Mouse (Mus musculus) cerebral cortex, adult 2 months (tissue): Measurements from ENCODE around the gene E2f1.

Source experiments
- WGBS: fragments of 180-500 bp; shearing (Covaris S2); methylation state at CpG from one replicate; pipeline ENCODE4 v1.1.7; 2018; 5-methylcytosine and 5-hydroxymethylcytosine counted together

E2f1 gene

DNA sequence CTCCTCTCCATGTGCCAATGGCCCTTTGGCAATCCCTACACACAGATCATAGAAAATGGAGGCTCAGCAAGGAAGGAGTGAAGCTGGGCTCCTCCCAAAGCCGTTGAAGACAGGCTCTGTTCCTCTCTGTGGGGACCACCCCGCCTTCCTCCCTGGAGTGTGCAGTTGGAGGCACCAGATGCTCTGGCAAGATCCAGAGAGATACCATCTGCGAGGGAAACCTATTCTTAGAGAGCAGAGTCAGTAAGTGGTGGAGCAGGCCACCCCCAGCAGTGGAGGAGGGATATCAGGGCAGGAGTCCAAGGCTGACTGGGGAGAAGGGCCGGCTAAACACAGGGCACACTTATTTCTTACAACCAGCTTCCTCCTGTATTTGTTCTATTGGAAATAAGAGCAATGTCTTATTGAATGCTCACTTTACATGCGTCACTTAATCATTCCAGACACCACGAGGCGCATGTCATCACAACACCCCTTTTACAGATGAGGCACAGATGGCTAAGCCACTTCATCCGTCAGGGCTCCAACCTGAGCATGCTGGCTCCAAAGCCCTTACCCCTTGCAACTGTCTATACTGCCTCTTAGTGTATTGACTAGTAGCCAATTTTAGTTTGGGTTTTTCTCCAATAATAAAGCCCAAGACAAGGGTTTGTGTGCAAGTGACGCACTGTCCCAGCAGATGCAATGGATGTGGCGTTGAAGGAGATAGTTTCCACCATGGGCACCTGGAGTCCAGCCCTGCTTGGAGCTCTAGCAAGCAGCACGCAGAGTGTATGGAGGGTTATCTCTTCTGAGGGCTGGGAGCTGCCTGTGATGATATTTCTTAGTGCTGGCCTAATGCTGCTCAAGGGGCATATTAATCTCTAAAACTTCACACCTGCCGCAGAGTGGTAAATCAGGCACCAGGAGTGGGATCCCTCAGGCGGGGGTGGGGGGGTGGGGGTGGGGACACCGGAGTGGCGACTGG is 14.5 kb upstream of the E2f1 start:
- 32% methylated on average over 15 of the region's 15 CpGs for WGBS

DNA sequence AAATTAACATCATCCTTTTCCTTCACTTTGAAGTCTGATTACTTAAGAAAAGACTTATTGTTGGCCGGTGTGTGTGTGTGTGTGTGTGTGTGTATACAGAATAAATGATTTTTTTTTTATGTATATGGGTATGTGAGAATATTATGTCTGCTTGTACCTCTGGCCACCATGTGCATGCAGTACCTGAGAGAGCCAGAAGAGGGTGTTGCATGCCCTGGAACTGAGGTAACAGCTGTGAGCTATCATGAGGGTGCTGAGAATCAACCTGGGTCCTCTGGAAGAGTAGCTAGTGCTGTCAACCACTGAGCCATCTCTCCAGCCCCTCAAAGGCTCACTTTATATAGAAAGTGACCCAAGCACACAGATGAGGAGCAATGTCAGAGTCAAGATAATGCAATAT is 11.7 kb upstream of the E2f1 start:
- WGBS, result 69% methylated on average over 1 of the region's 1 CpGs

DNA sequence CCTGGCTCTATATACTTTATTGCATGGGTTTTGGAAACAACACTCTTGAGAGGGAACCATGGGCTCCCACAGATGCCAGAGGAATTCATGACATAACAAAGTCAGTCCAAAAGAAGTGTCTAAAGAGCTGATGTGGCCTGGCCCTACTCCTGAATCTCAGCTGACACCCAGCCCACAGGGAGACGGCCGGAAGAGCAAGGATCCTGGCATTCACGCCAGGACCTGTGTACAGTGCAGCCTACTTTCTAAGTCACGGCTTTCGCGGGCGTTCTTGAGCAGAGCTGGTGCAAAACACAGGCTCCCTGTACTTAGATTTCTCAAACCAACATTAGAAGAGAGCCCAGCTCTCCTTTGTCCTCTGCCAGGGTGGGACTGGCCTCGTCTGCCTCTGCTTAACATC is 10.9 kb upstream of the E2f1 start:
- WGBS, result 50% methylated on average over 8 of the region's 8 CpGs

DNA sequence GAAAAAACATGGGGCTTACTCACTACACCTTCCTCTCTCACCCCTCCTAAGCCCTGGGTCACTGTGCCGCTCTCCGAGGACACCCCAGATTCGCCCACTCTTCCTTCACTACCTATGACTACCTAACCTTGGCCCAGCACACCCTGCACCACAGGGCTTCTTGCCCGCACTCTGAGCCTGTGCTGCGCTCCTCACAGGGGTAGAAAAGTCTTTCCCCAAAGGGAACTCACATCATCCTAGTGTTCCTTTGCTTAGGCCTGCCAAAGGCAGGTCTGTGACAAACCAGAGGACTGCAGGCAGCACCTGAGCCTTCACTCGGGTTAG is 8.0 kb upstream of the E2f1 start:
- WGBS, result 92% methylated on average over 6 of the region's 6 CpGs

DNA sequence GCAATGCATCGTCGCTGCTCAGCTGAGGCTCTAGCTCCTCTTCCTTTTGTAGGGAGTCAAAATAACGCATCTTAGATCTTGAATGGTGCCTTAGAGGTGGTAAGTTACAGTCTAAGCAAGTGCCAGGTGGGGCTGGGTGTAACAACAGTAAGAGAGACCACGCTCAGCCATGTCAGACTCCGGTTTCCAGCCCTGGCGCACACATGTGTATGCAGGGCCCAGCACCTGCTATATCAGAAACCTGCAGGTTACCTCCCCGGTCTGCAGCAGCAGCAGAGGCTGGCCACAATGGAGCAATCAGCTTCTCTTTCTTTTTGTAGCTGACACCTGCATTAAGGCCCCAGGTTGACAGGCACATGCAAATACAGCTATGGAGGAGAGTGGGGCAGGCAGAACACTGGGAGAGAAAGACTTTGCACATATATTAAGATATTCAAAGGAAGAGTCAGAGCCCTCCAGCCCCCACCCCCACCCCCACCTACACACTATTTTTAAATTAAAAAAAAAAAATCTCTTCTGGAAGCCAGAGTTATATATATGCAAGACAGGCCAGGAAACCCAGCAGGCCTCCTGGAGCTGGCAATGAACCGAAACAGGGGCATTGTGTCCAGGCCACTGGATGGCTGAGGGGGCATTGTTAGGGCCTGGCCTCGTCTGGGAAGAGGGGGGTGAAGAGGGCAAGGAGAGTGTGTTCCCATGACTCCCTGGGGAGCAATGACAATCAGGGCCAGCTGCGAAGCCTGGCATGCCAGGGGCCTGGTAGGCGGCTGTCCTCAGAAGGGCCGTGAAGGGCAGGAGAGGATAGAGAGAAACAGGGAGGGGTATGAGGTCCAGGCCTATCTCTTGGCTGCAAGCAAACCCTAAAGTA is 7.4 kb upstream of the E2f1 start:
- 66% methylated on average over 12 of the region's 12 CpGs for WGBS

DNA sequence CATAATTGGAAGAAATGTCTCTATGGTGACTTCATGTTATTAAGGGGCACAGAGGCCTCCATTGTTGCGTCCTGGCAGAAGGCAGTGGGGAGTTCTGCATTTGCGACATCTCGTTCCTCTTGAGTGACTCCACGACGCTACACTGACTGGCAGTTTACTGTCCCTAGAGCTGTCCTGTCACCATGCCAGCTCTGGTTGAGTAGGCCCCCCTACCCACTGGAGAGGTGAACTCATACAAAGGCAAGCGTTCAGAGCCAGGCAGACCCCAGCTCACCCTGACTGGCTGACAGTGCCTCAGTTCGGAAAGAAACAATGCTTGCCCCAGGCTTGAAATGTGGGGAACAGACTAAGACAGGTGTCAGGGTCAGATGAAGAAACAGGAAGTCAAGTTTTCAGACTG is 4.6 kb upstream of the E2f1 start:
- 65% methylated on average over 7 of the region's 7 CpGs for WGBS

DNA sequence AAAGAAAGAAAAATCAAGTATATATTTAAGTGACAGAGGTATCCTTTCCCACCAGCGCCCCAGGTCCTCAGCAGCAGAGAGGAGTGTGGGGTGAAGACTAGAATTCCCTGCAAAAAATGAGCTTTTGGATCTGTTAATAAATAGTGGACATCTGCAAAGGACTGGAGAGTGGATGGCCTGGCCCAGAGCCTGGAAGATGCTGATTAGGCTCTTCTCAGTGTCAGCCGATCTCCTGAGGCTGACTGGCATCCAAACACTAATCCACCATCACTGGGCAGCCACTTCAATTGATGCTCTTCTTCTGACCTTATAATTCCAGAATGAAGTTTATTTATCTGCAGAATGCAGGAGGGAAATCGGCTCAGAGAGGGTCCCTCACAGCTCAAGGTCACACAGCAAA is 3.3 kb upstream of the E2f1 start:
- 83% methylated on average over 3 of the region's 3 CpGs for WGBS

DNA sequence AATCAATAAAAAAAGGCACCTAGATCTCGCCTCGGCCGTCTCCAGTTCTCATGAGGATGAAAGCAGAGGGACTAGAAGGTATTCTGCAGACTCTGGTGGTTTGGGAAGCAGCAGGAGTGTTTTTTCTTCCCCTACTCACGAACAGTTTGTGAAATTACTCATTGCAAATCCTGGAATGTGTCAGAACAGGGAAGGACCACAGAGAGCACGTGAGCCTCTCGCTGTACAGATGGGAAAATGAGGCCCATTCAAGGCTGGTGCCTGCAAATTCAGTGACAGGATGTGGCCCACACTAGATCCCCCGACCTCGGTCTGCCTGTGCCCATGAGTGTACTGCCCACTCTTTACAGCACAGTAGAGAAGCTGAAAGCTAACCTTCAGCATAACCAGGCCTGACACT is 2.3 kb upstream of the E2f1 start:
- WGBS, result 61% methylated on average over 8 of the region's 8 CpGs

DNA sequence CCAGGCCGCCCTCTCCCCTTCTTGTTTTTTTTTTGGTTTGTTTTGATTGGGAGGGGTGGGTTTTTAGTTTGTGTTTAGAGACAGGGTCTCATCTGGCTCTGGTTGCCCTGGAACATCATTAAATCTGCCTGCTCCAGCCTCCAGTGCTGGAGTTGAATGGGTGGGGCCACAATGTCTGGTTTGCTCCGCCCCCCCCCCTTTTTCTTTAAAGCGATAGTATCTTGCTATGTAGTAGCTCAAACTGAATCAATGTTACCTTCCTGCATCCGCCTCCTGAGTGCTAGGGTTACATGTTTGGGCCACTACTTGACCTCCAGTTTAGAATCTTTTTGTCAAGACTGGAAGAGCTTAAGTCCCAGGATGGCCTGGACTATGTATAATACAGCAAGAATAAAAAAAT is 1.6 kb upstream of the E2f1 start:
- 90% methylated on average over 4 of the region's 4 CpGs for WGBS

DNA sequence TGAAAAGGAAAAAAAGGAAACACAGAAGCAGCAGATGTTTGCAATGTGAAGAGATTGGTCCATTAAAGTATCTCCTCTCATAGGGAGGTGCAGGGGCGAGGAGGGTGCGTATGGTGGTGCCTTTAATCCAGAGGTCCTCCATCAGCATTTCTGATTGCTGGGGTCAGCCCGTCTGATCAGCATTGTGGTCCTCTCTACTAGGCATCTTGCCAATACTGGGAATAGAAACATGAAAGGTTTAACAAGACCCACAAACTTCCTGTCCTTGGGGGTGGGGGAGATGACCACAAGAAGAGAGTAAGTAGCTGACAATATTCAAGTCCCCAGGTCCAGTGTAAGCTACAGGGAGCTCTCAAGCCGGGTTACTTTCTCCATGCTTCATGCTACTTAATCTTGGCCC is 974 bp upstream of the E2f1 start:
- 69% methylated on average over 4 of the region's 4 CpGs for WGBS

DNA sequence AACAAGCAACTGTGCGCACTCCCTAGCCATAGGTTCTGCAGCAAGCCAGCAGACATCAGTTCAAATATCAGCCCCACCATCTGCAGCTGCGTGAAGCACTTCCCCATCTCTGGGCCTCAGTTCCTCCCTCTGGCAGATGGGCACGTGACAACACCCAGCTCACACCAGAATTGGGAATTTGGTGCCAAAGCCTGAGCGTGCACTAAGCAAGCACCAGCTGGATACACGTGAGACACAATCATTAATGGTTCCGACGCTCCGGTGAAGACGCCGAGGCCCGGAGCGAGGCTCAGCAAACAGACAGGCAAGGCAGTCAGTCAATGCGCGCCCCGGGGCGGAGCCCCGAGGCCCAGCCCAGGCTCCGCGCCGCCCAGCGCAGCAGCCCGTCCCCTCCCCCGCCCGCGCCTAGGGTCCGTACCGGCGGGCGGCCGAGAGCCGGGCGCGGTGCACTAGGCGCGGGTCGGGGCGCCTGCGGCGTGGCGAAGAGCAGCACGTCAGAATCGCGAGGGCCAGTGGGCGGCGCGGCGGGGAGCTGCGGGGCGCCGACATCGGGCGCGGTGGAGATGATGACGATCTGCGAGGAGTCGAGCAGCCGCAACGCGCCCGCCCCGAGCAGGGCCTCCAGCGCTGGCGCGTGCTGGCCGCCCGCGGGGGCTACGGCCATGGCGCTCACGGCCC is 482 bp downstream of the E2f1 start:
- WGBS, result 1% methylated on average over 65 of the region's 70 CpGs

DNA sequence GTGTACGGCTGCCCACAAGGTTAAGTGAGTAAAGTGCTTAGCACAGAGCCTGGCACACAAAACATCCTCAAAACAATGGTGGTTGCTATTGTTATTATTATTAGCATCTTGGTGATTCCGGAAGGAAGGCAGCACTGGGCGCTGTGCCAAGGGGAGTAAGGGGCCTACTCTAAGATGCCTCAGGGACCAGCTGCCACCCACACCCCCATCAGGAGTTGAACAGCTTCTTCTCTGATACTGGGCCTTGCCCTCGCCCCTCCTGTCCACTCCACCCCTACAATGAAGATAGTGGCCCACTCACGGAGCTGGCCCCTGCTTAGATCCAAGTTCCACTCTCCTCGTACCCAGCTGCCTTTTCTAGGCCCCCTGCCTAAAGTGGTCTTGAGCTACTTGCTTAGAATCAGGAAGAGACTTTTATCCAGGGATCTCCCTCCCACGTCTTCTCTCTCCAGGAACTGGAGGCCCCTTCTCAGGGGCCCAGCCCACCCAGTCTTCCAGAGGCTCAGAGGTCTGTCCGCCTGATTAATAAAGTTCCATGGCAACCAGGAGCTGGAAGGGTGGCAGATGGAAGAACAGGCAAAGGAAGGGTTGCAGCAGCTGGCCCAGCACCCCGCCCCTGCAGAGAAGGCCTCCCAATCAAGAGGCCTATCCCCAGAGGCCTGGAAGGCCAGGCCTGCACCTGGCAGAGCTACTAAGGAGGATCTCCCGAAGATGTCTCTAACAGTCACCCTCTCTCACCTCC is 1.2 kb downstream of the E2f1 start:
- WGBS, result 43% methylated on average over 10 of the region's 10 CpGs

DNA sequence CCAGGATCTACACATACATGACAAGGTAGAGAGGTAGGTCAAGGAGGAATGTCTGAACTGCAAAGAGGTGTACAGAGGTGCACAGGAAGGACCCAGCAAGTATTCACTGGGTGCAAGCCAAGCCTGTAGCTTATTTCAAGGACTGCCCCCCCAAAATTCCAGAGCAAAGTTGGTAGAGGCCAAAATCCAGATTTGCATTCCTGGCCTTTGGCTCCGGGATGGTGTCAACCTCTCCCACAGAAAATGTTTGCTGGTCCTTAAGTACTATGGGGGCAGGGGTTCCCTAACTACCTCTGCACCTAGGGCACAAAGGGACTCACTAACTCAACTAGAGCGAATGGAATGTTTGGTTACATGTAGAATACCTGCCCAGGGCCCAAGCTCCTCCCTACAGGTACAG is 1.9 kb downstream of the E2f1 start:
- 87% methylated on average over 2 of the region's 2 CpGs for WGBS

DNA sequence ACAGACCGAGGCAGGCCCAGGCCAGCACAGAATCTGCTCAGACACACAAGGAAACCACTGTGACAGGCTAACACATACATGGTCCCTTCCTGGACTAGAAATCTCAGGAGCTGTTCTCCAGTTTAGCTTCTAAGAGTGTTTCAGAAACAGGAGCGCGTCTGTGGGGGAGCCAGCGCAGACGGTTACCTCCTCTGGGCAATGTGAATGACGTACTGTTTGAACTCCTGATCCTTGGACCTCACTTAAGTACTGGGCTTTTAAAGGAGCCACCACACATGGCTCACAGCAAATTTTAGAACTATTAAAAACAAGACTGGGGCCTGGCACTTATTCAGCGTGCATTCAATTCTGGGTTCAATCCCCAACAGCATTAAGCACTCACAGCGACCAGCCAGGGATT is 3.1 kb downstream of the E2f1 start:
- WGBS, result 79% methylated on average over 8 of the region's 8 CpGs

DNA sequence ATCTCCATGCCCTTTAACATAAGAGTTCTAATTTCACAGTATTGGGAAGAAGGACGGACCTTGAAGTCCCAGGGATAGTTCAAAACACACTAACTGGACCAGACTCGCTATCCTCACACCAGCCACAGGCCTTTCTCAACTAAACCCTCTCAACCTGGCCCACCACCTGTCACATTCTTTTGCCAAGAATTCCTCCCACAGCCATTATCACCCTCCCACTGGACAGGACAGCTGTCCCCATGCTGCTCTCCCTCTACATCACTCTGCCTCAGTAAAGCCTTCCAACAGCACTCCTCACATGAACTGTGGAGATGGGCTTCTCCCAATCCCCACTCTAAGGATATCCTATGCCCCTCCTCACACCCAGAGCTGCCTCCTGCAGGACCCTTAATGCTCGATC is 4.1 kb downstream of the E2f1 start:
- 75% methylated on average over 3 of the region's 3 CpGs for WGBS

DNA sequence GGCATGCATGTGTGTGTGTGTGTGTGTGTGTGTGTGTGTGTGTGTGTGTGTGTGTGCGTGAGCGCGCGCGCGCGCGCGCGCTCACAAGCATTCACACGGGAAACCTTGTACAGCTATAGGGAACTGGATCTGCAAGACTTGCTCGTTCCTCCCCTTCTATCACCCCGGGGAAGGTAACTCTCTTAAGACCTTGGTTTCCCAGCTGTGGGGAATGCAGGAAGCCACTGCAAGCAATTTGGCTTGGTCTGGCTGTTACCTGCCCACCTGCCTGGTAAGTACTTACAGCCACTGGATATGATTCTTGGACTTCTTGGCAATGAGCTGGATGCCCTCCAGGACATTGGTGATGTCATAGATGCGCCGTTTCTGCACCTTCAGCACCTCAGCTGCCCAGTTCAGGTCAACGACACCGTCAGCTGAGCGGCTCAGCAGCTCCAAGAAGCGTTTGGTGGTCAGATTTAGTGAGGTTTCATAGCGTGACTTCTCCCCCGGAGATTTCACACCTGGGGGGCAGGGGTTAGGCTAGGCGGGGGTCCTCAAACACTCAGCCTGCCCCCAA is 6.0 kb downstream of the E2f1 start:
- 94% methylated on average over 22 of the region's 22 CpGs for WGBS

DNA sequence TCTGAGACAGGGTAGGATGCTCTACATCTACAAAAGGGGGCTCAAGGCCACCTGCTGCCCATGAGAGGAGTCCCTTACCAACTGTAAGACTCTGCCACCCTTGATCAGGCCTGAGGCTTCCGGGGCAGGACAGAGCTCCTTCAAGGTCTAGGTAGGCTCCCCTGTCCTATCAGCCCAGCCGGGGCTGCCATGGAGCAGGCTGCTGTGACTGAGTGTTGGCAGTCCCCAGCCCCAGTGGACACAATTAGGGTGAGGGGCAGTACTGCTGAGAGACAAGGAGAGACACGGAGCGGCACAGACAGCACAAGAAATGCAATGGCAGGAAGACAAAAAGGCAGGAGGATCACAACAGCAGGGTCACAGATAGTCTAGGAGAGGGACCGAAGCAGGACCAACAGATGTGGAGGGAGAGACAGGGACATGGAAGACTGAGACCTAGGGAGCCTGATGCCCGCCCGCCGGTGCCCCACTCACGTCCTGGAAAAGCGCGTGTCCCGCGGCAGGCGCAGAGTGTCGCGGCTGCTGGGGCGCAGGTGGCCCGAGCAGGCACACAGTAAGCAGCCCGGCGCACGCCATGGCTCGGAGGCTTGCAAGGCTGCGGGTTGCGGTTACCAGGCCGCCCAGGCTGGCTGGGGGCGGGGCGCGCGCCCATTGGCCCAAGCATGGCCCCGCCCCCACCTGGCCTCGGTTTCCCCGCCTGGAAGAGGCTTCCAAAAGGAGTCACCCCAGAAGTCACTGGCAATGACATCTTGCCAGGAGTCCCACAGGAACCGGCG is 11.2 kb downstream of the E2f1 start, which contains the start of gene Necab3:
Gene Necab3 (minus strand): TSS at position 627 of the 776 bp plus-strand sequence.
- 8% methylated on average over 33 of the region's 34 CpGs for WGBS

DNA sequence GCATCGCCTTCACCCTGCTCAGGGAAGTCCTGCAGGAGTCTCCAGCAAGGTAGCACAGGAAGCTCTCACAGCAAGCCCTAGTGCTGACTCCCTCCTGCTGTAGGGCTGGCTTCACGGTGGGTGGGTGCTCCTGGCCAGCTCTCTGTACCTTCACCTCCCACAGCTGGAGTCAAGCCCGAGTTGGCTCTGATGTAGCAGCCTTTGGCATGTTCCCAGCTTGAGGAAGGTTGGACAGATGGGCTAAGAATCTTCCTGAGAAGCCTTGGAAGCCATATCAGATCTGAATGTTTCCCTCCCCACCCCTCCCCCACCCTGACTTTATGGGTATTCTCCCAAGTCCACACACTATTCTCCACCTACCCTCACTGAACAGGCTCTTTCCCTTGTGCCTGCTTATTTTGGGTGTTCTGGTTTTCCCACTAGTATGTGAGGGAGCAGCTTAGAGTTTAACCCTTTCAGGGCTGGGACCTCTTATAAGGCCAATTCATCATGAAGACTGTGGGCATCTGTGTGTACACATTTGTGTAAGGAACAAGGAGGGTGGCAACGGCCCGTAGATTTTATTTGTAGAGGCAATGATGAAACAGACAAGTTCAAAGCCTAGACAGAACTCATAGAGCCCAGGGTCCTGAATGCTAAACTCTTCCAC is 12.4 kb downstream of the E2f1 start:
- WGBS, result 40% methylated on average over 5 of the region's 5 CpGs

DNA sequence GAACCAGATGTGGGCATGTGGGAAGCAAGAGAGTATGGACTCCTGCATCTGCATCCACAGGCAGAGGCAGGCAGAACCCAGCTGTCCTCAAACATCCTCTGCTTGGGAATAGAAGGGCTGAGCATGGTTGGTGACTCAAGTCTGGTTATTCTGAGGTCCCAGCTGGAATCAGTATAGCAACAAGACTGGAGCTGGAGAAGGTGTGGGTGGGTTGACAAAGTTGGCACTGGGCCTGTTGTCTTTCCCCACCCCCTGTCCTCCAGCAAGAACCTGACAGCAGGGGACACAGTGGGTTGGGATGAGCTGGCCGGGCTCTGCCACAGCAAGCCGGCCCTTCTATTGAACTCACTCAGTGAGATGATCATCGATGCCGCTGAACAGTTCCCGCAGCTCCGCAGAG is 14.5 kb downstream of the E2f1 start:
- 34% methylated on average over 6 of the region's 6 CpGs for WGBS

DNA sequence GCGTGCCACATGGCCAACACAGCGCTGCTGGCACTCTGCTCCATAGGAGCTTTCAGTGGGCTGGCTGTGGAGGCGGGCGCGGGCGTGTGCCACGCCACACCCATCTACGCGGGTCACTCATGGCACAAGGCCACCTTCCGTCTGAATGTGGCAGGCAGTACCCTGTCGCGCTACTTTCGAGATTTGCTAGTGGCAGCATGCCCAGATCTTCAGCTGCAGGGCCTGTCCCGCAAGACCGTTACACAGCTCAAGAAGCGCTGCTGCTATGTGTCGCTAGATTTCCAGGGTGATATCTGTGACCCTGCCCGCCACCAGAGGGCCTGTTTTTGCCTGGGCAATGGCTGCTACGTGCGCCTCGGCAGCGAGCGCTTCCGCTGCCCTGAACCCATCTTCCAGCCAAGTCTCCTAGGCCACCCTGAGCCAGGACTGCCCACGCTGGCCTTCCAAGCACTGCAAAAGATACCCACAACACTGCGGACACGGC is 17.2 kb downstream of the E2f1 start:
- WGBS, result 18% methylated on average over 27 of the region's 27 CpGs
